Mouse (Mus musculus) hindbrain, embryonic 11.5 days (tissue): ENCODE data around the gene Catsper3. TPM values are rescaled to one million over a fixed set of nuclear protein-coding genes. Genes with fewer than 3 reads are reported as not detected.

Experiments
- ATAC-seq: fragments of 200-750 bp; cut with Nextera tagmentation; 2 replicates; pipeline ENCODE4 v1.8.0; 2017; ENCODE audit warnings: mild to moderate bottlenecking, moderate TSS enrichment, moderate library complexity; ENCODE audit not compliant: low FRiP score
- DNase-seq: peaks from one replicate; pipeline ENCODE4 v3.0.0-alpha.2; 2015; ENCODE audit warnings: low spot score
- H3K27ac ChIP-seq: fragments of 300-500 bp; sonication (generic); 2 replicates; pipeline ENCODE4 v1.5.1; 2014; ENCODE audit warnings: mild to moderate bottlenecking, low read depth, low read length
- H3K27me3 ChIP-seq: fragments of 300-500 bp; sonication (generic); 2 replicates; pipeline ENCODE4 v1.6.1; 2014; ENCODE audit warnings: mild to moderate bottlenecking, low read length, moderate library complexity, mixed read lengths; ENCODE audit not compliant: control insufficient read depth, insufficient read depth
- H3K36me3 ChIP-seq: fragments of 300-500 bp; sonication (generic); 2 replicates; pipeline ENCODE4 v1.6.1; 2014; ENCODE audit warnings: mild to moderate bottlenecking, low read length, moderate library complexity, mixed read lengths; ENCODE audit not compliant: control insufficient read depth, insufficient read depth
- H3K4me1 ChIP-seq: fragments of 300-500 bp; sonication (generic); replicated peaks from 2 replicates; pipeline ENCODE4 v1.6.1; 2014; ENCODE audit warnings: low read length, mixed read lengths; ENCODE audit not compliant: control insufficient read depth, insufficient read depth
- H3K4me2 ChIP-seq: fragments of 300-500 bp; sonication (generic); replicated peaks from 2 replicates; pipeline ENCODE4 v1.6.1; 2014; ENCODE audit warnings: mild to moderate bottlenecking, low read depth, low read length
- H3K4me3 ChIP-seq: fragments of 300-500 bp; sonication (generic); 2 replicates; pipeline ENCODE4 v1.5.1; 2014; ENCODE audit warnings: low read depth, low read length
- H3K9ac ChIP-seq: fragments of 300-500 bp; sonication (generic); 2 replicates; pipeline ENCODE4 v1.6.1; 2014; ENCODE audit warnings: low read depth, low read length
- H3K9me3 ChIP-seq: fragments of 300-500 bp; sonication (generic); 2 replicates; pipeline ENCODE4 v1.6.1; 2016; ENCODE audit warnings: low read length; ENCODE audit not compliant: control insufficient read depth
- WGBS: fragments of 180-500 bp; shearing (Covaris S2); extraction: QIAGEN DNeasy Blood & Tissue Kit; methylation state at CpG from one replicate; pipeline ENCODE4 v1.1.7; 2014; 5-methylcytosine and 5-hydroxymethylcytosine counted together
- polyA plus RNA-seq: library from polyadenylated mRNA; unstranded; fragments of >200 nt; fragmentation: Nextera tagmentation; extraction: Ambion mirVana; gene quantifications from 2 replicates; pipeline ENCODE4 v1.2.1, GENCODE M21; 2014

The Catsper3 gene
- polyA plus RNA-seq, 1 experiment from 2014 or later, result not detected

DNA sequence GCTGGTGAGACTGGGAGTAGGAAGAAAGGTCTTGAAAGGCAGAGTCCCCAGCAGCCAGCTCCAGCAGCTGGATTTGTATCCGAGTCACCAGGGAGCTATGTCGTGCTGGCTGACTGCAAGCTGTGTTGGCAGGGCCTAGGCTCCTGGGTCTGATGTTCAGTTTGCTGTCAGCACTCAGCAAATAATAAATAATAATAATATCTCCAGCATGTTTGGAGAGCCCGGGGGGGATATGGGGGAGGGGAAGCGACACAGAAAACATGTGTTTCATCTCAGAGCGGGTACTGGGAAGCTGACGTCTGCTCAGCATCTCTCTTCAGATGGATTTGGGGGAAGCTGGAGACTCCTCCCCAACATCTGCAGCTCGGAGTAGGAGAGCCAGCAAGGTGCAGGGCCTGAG, 71.4 kb downstream of the Catsper3 start:
- Histone ChIP-seq H3K27me3 (peaks cover 41% of the 10 kb centered on the region), H3K4me2 (no peak overlapping the region), H3K27ac (no peak overlapping the region), H3K4me3 (no peak overlapping the region), H3K9ac (no peak overlapping the region), H3K36me3 (no peaks in the 10 kb centered on the region), H3K4me1 (no peaks in the 10 kb centered on the region), H3K9me3 (no peaks in the 10 kb centered on the region)
- DNase-seq, result no peak
- WGBS, result 64% methylated on average over 7 of the region's 7 CpGs
- ATAC-seq, result no peak

DNA sequence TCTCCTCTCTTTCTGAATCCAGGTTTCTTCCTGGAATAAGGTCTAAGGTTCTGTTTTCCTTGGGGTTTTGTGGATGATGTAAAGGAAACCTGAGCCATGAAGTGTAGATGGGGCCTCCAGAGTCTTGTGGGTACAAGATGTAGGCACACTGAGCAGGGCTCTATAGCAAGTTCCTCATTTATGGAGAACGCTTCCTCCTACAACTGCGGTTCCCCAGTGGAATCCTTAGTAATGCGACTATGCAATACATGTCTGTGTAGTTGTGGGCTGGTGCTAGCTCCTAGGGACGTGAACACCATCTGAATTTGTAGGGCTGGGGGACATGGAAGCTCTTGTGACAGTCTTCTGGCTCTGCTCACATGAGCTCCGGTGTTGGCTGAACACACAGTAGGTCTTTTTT, 74.1 kb downstream of the Catsper3 start:
- no peak overlapping the region for H3K4me3 ChIP-seq
- H3K4me2 ChIP-seq, result no peak overlapping the region
- ATAC-seq (no peak), DNase-seq (no peak)
- 94% methylated on average over 5 of the region's 5 CpGs for WGBS
- H3K27me3 ChIP-seq, result peaks cover 45% of the 10 kb centered on the region
- no peaks in the 10 kb centered on the region for H3K4me1 ChIP-seq
- no peaks in the 10 kb centered on the region for H3K36me3 ChIP-seq
- H3K9me3 ChIP-seq, result no peaks in the 10 kb centered on the region
- H3K9ac ChIP-seq, result no peak overlapping the region
- H3K27ac ChIP-seq, result no peak overlapping the region

Other genes starting within 250 kb of the Catsper3 start
- gene Ddx41, start 247.9 kb upstream of the Catsper3 start, polyA plus RNA-seq, result 67.6 and 75.0 TPM in 2 replicates
- gene Fam193b, start 213.4 kb upstream of the Catsper3 start, polyA plus RNA-seq, result 44.5 and 45.9 TPM in 2 replicates
- 50.1 and 63.8 TPM in 2 replicates for gene Tmed9, start 210.8 kb upstream of the Catsper3 start, polyA plus RNA-seq
- 23.2 and 27.7 TPM in 2 replicates for gene B4galt7, start 184.7 kb upstream of the Catsper3 start, polyA plus RNA-seq
- 70.5 and 73.4 TPM in 2 replicates for gene Caml, start 161.6 kb upstream of the Catsper3 start, polyA plus RNA-seq
- gene Ddx46, start 149.5 kb upstream of the Catsper3 start, polyA plus RNA-seq, result 47.2 and 50.8 TPM in 2 replicates
- 69.5 and 74.3 TPM in 2 replicates for gene B230219D22Rik, start 91.4 kb upstream of the Catsper3 start, polyA plus RNA-seq
- 103 and 108 TPM in 2 replicates for gene Txndc15, start 69.9 kb upstream of the Catsper3 start, polyA plus RNA-seq
- gene Pcbd2, start 57.2 kb upstream of the Catsper3 start, polyA plus RNA-seq, result 27.9 and 29.9 TPM in 2 replicates
- 0.25 and 0.43 TPM in 2 replicates for gene Pitx1, start 51.6 kb downstream of the Catsper3 start, polyA plus RNA-seq